Mouse (Mus musculus): ENCODE results near the gene Syde1. TPM values are rescaled to one million over a fixed set of nuclear protein-coding genes. Genes with fewer than 3 reads are reported as not detected.
A peak's percentile ranks its signal among the peaks of the same experiment; 100 is the strongest.
"Not testable (repeated sequence)": the region's sequence is repeated elsewhere in the genome, so short reads cannot be mapped to it uniquely, and the experiment has no call there.

Syde1 gene
- 10 to 100 TPM; 21.4 to 22.0 TPM for total RNA-seq (2021)

- peak; percentile 65 for DNase-seq
These were observed at the start of gene Syde1 for GRCm38 (mm10) chr10:78591406-78592328. Gene Syde1 (minus strand): TSS chr10:78591964.

GRCm38 (mm10) chr10:78632311-78632710, 40.5 kb upstream of the Syde1 start:
- DNase-seq: peak; percentile 15

GRCm38 (mm10) chr10:78630194-78630593, 38.4 kb upstream of the Syde1 start:
- DNase-seq: no peak

- not testable (repeated sequence) for DNase-seq
These were observed 31.4 kb upstream of the Syde1 start for GRCm38 (mm10) chr10:78623143-78623542.

- DNase-seq: no peak
These were observed 26.2 kb upstream of the Syde1 start, which contains the start of gene Olfr1357 for GRCm38 (mm10) chr10:78617974-78618373. Gene Olfr1357 (minus strand): TSS chr10:78618074.

GRCm38 (mm10) chr10:78607602-78608001, 15.8 kb upstream of the Syde1 start:
- no peak for DNase-seq

- DNase-seq: peak; percentile 65
These were observed 13.3 kb upstream of the Syde1 start for GRCm38 (mm10) chr10:78605080-78605479.

- no peak for DNase-seq
These were observed 8.1 kb upstream of the Syde1 start for GRCm38 (mm10) chr10:78599865-78600264.

GRCm38 (mm10) chr10:78594566-78594965, 2.8 kb upstream of the Syde1 start:
- DNase-seq: no peak

GRCm38 (mm10) chr10:78594157-78594556, 2.4 kb upstream of the Syde1 start:
- DNase-seq: no peak

GRCm38 (mm10) chr10:78593736-78594135, 2.0 kb upstream of the Syde1 start:
- no peak for DNase-seq

- no peak for DNase-seq
These were observed 1.2 kb upstream of the Syde1 start for GRCm38 (mm10) chr10:78592856-78593379.

- peak; percentile 52 for DNase-seq
These were observed 1.0 kb downstream of the Syde1 start for GRCm38 (mm10) chr10:78590744-78591143.

- DNase-seq: no peak
These were observed 1.9 kb downstream of the Syde1 start for GRCm38 (mm10) chr10:78589901-78590300.

GRCm38 (mm10) chr10:78589291-78589690, 2.5 kb downstream of the Syde1 start:
- no peak for DNase-seq

- DNase-seq: no peak
These were observed 5.7 kb downstream of the Syde1 start for GRCm38 (mm10) chr10:78586026-78586425.

- DNase-seq: no peak
These were observed 6.2 kb downstream of the Syde1 start for GRCm38 (mm10) chr10:78585606-78586005.

- no peak for DNase-seq
These were observed 6.8 kb downstream of the Syde1 start for GRCm38 (mm10) chr10:78584996-78585395.

- no peak for DNase-seq
These were observed 7.8 kb downstream of the Syde1 start for GRCm38 (mm10) chr10:78583939-78584338.

- DNase-seq: no peak
These were observed 8.4 kb downstream of the Syde1 start for GRCm38 (mm10) chr10:78583347-78583746.

GRCm38 (mm10) chr10:78581121-78581520, 10.6 kb downstream of the Syde1 start:
- no peak for DNase-seq

- no peak for DNase-seq
These were observed 13.6 kb downstream of the Syde1 start for GRCm38 (mm10) chr10:78578204-78578603.

GRCm38 (mm10) chr10:78576435-78577184, 15.2 kb downstream of the Syde1 start:
- DNase-seq: no peak
